Mouse (Mus musculus) v-Abl transformed pro-B cells (cell line): ENCODE results near the gene Bod1.

Source experiments
- in situ Hi-C, 2 experiments: fragments of 400-800 bp; cut with MboI; formaldehyde crosslinking; loops; one replicate each; pipeline ENCODE4 v1.15.1; 2025; ENCODE audit not compliant: unreplicated experiment in 2 of 2

Gene Bod1

DNA sequence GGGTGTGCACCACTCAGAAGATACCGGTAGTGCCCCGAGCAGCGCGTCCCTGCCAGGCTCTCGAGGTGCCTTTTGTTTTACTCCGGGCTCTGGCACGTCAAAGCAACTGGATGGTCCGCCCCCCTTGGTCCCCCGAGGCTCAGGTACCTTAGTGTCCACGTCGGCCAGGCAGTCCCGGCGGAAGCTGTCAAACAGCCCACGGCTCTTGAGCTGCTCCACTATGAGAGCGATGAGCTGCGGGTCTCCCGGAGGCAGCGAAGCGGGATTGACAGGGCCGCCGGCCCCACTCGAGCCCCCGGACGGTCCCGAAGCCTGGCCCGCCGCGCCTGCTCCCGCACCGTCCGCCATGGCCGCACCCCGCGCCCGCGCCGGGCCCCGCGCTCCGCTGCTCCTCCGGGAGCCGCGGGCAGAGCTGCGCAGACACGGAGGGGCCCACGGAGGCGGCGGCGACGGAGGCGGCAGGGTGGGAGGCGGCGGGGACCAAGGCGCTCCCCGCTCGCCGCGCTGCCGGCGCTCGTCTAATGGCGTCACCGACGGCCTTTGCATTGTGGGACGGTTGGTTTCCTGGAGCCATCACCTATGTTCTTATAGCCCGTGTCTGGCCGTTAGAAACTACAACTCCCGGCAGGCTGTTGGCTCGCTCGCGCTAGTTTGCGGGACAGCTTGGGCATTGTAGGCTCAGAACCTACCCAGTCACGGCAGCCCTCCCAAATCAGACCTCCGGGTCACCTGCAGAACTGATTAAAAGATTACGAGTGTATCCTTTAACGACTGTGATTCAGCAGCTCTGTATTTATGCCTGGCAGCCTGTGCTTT, at the start of gene Bod1:
Bod1 (minus strand) TSS at position 532 of the 816 bp plus-strand sequence.
- in situ Hi-C loops = loop anchor here (5.0 to 25.0 kb wide), 6 partner anchors 141 to 1491 kb away; partner anchors contain the start of genes Chac2 (in 1 of the 2), Fgf18 (in 1 of the 2) and Npm1 (in 1 of the 2)

DNA sequence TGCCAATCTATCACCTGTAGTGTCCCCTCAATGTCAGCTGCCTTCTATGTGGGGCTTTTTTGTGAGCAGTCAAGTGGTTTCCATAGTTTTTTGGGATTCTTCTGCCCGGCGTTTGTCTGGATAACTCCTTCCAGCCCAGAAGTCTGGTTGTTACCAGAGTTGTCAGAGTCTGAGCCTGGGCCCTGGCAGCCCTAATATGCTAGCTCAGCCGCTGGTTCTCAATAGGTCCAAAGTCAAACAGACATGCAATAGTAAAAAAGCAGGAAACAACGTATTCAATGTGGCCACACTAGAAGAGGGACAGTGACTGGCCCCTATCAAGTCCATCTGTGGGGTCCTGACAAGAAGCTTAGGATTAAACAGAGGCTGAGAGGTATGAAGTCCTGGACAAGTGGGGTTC, 47.4 kb upstream of the Bod1 start:
- in situ Hi-C loops = no loop called here

DNA sequence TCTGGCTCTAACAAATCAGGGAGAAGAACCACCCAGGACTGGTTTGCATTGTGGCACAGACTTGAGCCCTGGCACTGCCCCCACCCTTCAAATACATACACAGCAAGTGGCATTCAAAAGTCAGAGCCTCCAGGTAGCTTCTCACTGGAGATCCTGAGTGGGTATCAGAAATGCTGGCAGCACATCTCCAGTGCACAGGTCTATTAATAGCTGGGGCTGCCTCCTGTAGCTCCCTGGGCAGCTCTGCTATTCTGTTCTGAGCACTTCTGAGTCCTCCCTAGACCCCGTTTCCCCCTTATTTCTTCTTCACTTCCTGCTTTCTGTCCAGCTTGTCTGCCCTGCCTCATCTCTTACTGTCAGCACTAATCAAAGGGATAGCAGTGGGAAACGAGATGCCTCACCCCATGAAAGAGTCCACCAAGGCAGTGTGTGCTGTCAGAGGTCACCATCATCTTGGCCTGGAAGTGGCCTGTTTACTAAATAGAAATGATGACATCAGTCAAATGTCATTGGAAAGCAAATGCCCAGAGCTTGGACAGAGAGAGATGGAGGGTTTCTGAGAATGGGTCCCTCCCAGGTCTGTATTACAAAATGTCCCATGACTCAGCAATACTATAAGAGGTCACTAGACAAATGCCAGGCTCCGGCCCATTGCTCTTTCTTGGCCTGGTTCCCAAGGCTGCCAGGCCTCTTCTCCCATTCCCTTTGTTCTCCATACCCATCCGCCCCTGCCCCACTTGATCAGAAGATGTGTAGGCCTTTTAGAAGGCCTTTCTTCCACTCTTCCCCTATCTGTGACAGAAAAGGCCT, 46.4 kb upstream of the Bod1 start:
- in situ Hi-C loops = no loop called here

DNA sequence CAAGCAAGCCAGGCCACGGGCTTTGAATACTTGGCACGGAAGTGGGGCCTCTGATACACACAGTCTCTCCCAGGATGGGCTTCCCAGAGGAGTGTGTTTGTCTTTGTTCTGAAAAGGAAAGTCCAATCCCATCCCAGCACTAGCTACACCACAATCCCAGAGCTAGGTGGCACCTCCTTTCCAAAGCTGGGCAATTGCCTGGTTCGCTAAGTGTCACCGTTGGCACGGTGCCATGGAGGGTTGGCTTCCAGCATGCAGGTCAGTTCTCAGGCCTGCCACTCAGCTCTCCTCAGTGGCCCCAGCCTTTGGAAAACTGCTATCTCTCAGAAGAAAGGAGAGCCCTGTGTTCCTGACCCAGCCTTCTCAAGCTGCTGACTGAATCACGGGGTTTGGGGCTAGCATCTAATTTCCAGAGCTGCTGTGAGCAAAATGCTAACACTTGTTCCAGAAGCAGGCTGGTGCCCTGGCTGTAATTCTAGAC, 42.0 kb upstream of the Bod1 start:
- in situ Hi-C loops = no loop called here

DNA sequence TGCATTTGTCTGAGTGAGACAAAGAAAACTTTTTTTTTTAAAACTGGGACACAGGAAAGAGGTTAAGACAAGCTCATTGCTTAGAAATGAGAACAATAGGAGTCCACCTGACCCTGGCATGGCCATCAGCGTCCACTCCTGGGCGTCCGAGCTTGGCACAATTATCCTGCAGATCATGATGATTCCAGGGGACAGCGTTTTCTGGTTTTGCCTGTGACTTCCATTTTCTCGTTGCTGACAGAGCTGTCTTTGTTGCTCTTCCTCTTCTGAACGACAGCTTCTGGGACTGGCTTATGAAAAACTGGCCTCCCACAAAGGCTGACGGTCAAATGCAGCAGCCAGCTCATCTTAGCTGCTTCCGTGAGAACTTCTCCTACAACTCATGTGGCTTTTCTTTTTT, 41.4 kb upstream of the Bod1 start:
- in situ Hi-C loops = no loop called here

DNA sequence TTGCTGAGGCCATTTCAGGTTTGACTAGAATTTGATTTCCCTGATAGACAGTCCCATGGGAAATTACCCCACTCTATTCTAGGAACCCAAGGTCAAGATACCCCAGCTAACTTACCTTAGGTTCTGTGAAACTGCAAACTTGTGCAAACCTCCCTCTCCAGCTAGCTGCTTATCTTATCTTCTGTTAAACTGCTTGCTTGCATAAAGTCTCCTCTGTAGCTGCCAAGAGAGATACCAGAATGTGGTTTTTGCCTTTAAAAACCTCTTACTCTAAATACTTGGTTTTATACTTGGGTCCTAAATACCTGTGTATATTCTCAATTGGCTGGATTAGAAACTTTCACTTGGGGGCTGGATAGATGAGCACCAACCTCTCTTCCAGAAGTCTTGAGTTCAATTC, 36.1 kb upstream of the Bod1 start:
- in situ Hi-C loops = no loop called here

DNA sequence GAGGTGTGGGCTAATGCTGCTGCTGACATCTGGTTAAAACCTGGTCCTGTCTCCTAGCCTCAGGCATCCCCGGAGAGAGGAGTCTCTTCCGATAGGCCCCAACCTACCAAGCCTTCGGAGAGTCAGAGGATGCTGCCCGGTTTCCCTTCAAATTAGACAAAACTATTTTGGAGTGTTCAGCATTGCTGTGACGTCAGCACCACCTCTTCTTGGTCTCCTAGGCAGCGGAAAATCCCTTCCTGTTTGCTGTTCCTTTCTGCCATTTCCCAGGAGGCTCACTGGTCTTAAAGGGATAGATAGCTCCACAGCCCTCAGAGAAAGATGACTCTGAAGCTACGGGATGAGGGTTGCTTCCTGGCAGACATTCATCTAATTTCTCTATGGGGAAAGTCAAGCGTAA, 31.5 kb upstream of the Bod1 start:
- in situ Hi-C loops = no loop called here

DNA sequence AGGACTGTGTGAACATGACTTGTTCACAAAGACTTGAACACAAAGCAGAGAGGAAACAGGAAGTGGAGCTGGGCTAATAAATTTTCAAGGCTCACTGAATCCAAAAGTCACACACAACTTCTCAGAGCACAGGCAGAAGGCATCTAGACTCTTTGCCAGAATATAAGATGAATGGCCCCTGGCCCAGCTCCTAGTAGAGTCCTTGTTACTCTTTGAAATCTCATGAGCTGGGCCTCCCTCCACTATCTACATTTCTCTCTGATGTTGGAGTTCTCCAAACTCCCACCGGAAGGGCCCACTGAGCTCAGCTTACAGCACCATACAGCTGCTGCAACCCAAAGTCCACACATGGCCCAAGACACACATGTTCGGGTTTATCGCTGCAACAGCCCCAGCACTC, 30.2 kb upstream of the Bod1 start:
- in situ Hi-C loops = no loop called here

DNA sequence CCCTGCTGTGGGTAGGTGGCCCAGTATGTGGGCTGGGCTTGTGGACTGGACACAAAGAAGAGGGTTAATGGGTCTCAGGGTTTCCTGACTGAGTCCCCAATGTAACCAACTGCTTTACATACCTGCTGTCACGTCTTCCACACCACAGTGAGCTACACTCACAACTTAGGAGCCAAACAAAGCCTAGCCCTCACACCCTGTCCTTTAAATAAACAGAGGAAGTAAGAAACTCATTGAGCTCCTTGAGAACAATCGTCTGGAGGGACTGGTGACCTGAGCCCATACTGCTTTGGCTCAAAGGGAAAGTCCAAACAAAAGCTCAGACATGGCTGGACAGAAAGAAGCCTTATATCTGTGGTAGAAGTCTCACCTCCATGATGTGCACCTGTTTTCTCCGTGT, 27.8 kb upstream of the Bod1 start:
- in situ Hi-C loops = no loop called here

DNA sequence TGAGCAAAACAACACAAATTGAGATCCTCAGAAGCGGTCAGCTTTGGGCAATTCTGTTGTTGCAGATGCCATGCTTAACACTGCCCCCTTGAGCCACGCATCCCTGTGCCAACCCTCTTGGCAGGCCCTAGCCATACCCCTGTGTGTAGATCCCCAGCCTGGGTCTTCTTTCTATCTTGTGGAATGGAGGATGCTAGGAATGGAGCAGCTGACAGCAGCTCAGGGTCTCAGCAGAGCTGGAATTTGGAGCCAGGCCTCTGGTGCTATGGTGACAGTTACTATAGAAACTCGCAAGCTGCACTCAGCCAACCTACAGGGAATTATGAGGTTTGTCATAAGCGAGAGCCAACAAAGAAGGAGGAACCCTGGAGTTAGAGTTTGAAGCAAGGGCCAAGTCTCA, 23.1 kb upstream of the Bod1 start:
- in situ Hi-C loops = no loop called here

DNA sequence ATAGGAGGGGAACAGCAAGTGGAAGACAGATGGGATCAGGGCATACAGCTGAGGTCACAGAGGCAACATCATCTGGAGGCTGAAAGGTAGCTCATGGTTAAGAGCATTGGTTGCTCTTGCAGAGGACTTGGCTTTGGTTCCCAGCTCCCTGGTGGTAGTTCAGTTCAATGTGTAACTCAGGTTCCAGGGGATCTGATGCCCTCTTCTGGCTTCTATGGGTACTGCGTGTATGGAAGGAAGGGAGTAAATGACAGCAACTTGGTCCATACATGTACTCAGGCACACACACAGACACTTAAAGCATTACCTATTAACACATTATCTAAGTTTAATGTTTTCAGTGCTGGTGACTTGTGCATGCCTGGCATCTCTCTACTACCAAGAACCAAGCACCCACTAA, 22.4 kb upstream of the Bod1 start:
- in situ Hi-C loops = no loop called here

DNA sequence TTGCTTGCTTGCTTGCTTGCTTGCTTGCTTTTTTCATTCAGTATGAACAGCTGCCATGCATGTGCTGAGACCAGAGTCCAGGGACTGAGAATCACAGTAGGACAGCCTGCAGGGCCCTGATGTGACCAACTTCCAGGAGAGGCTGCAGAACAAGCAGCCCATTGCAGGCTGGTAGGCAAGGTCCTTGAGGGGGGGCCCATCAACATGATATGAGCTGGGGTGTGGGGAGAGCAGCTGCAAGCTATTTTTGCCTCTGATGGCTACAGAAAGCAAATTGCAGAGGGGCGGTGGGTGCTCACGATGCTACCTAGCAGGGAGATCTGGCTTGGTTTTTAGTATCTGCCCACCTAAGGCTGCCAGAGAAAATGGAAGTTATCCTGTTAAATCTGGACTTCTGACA, 21.6 kb upstream of the Bod1 start:
- in situ Hi-C loops = no loop called here

DNA sequence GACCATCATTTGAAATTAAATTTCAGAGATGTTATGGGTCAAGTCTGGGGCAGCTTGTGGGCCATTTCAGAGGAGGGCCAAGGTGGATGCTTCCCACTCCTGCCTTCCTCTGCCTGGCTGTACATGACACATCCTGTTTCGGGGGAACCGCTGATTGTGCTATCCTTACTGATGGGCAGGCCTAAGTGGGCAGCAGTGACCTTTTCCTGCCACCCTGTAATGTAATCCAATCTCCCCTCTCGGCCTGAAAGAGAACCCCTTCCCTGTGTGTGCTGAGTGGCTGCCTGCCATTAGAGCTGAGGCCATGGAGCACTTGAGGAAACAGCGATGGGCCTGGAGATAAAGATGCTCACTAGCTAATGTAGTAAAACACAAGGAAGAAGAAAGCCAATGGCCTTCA, 17.3 kb upstream of the Bod1 start:
- in situ Hi-C loops = no loop called here

DNA sequence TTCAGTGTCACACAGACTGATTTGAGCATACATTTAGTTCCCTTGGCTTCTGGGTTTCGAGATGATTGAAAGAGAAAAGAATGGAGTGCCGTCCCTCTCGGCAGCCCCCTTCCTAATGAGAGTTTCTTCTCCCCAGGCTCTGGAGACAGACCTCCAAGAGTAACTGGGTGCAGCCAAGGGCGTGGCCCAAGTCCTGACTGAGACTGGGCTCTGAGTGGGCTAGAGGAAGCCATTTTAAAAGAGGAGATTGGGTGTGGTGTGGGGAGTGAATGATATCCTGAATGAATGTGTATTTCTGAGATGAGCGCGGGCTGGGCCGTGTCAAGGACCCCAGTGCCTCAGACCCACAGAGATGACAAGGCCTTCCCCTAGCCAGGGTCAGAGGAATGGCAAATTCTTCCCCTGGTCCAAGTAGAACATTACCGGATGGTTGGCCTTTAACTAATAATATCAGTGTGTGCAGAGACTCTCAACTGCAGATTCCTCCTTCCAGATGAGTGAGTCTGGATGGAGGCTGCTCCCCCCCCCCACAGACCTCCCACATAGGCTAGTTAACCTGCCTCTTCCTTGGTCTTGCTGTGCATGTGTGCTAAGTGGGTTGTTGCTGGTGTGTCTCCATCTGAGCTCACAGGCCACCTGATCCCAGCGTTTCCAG, 13.4 kb upstream of the Bod1 start:
- in situ Hi-C loops = no loop called here

DNA sequence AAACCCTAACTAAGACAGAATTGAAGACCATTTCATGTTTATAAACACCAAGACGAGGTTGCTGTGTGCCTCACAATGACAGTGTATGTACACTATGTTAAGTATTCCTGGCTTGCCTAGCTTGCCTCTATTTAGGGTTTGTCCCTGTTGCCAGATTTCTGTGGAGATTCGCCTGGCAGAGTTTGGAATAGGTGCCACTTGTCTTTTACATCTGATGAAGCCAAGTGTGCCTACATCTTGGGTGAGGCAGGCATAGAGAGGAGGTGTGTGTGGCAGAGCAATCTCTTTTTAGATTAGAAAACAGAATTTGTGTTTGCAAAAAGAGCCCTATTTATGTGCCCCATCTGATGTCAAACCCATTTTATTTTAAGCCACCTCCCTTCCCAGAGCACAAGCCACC, 12.4 kb upstream of the Bod1 start:
- in situ Hi-C loops = no loop called here

DNA sequence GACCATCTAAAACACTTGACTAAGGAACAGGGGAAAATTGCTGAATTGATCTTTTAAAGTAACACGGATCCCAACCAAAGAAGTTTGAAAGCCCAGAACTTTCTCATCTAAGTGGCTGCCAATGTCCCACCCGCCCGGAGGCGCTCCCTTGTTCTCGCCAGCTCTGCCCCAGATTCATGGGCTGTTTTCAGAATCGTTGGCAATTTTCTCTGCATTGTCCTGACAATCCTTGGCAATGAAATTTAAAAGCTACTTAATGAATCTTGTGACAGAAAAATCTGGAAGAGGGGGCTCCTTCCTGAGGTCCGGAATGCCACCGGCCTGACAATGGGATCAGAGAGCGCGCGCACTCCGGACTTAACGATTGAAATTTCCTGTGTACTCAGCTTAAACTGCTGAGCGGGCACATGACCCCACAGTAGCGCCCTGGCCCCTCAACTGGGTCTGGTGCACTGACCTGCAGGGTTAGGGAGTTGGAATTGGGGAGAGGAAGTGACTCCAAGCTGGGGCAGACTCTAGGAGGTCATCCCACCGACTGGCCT, 8.2 kb upstream of the Bod1 start:
- in situ Hi-C loops = loop anchor here (5.0 to 10.0 kb wide), 3 partner anchors 267 to 455 kb away; no protein-coding TSS in a partner anchor

DNA sequence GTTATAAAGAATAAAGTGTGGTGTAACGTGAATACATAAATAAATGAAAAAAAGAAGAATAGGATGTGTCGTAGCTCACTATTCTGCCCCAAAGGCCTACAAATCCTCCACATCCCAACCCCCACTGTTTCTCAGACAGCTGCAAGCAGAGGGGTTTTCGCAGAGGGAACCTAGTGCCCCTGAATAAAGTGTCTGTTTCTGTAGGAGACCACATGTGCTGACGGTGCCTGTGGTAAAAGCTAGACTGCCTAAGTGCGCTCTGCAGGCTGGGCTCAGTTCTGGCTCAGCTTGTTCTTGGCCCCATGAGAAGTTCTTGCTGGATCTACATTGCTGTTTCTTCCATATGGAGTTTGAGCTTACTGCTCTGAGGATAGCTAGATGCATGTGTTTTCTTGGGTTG, 5.6 kb upstream of the Bod1 start:
- in situ Hi-C loops = loop anchor here (5.0 to 10.0 kb wide), 3 partner anchors 270 to 457 kb away; no protein-coding TSS in a partner anchor

DNA sequence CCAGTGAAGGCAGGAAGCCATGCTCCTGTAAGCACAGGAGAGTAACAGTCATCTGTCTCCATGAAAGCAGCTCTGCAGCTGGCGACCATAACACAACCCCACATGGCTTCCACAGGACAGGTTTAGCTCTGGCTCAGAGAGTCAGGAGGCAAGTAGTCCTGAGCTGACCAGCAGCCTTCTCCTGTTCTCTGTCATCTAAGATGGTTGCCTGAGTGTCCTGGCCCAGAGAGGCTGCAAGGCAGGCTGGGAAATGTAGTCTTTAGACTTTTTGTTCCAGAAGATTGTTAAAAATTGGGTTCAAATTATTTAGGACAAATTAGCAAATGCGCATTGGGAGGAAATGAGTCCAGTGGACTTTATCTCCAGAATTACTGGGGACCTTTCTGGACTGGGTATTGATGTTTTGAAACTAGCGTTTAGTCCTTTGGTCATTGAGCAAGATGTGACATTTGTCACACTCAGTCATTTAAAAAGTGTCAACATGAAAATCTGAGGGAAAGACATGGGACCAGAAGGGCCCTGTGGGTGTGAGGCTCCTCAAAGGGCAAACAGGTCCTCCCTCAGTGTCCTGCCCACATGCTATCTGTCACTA, 5.1 kb upstream of the Bod1 start:
- in situ Hi-C loops = loop anchor here (5.0 to 10.0 kb wide), 3 partner anchors 271 to 458 kb away; no protein-coding TSS in a partner anchor

DNA sequence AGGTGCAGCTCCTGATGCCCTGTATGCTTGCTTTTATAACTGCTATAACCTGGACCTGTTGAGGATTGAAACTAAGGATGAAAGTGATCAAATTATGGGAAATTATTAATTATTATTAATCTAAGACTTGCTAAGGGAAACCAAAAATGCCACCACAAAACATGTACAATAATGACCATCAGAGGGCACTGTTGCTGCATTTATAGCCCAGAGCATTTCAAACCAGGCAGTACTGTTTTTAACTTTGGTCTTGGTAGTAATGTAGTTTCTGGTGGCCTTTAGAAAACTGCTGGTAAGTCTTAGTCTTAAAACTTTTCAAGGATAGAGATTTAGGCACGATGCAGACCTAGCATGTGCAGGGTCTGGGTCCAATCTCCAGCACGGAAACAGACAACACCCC, 3.7 kb upstream of the Bod1 start:
- in situ Hi-C loops = loop anchor here (5.0 to 10.0 kb wide), 3 partner anchors 272 to 459 kb away; no protein-coding TSS in a partner anchor

DNA sequence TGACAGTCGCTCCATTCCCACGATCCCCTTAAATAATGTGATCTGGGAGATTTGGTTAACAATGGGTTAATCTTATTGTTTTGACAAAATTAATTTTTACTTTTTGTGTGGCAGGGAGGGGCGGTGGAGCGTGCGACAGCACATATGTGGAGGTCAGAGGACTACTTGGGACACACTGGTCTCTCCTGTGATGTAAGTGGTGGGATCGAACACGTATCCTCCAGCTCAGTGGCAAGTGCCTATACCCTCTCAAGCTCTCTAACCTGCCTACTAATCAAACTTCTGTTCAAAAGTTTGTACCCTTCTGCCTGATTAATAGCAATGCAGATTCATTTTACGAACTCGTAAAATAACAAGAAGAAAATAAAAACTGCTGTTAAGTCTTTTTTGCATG, 482 bp upstream of the Bod1 start:
- in situ Hi-C loops = loop anchor here (5.0 to 25.0 kb wide), 6 partner anchors 140 to 1490 kb away; partner anchors contain the start of genes Chac2 (in 1 of the 2), Fgf18 (in 1 of the 2) and Npm1 (in 1 of the 2)
